Mouse (Mus musculus): ENCODE measurements around the gene Fcgr4. TPM values are rescaled to one million over a fixed set of nuclear protein-coding genes. Genes with fewer than 3 reads are reported as not detected.
"Not testable (repeated sequence)": the region's sequence is repeated elsewhere in the genome, so short reads cannot be mapped to it uniquely, and the experiment has no call there.

Fcgr4 gene
- total RNA-seq, 2 experiments from 2014 or later, result 0.34 to 0.52 TPM

DNA sequence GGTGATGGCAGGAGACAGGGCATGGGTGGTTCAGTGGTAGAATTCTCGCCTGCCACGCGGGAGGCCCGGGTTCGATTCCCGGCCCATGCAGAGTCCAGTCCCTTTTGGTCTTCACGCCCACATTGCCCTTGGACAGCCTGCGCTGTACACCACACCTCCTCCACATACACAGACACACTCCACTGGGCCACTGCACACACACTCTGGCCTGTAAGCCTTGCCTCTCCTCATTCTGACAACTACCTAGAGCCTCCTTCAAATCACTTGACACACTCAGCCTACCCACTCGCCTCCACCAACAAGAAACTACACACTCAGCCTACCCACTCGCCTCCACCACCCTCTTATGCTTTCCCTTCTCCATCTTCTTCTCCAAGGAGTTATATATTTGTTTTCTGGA lies 55.6 kb downstream of the Fcgr4 start:
- DNase-seq (ENCODE audit: low spot score); intact Hi-C loops (cut with DNase I): not testable (repeated sequence)

- intact Hi-C loops (cut with DNase I), result not testable (repeated sequence)
Observed at GRCm38 (mm10) chr1:171076176-171076575, 57.5 kb downstream of the Fcgr4 start.

DNA sequence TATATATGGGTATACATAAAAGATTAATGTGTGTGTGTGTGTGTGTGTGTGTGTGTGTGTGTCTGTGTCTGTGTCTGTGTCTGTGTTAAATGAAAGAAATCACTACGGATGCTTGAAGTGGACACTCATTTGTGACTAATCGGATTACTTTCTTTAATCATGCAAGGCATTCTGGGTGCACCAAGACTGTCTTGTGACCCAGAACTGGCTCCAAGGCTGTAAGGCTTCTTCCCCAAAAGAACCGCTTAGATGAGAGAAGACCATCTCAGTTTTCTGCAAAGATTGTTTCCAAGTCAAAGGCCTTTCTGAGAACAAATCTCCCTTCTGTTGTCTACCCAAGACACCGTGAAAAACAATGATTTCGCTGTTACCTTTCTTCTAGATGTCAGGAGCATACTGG lies 58.5 kb downstream of the Fcgr4 start:
- DNase-seq (ENCODE audit: low spot score); intact Hi-C loops (cut with DNase I): not testable (repeated sequence)

More at GRCm38 (mm10) chr1:171076176-171076575, 57.5 kb downstream of the Fcgr4 start:
- DNase-seq (ENCODE audit: low spot score), result not testable (repeated sequence)

DNA sequence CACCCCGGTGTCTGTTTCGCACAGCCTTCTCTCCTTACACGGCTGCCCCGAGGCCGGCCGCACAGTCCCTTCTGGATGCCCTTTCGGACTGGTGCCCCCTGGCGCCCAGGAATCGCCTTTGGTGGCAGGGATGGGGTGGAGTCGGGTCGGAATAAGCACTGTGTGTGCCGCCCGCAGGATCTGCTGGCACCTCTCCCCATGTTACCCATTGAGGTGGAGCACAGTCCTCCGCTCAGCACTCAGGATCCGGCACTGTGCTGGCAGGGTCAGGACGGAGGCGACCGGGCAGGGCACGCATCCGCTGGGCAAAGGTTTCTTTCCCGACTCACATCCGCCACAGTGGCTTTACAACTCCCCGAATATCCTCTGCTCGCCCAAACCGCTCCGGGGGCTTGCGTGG lies 59.2 kb downstream of the Fcgr4 start:
- intact Hi-C loops (cut with DNase I), result not testable (repeated sequence)
- DNase-seq (ENCODE audit: low spot score), result peak; percentile 28

- DNase-seq (ENCODE audit: low spot score); intact Hi-C loops (cut with DNase I): not testable (repeated sequence)
Observed at GRCm38 (mm10) chr1:171078419-171078818, 59.7 kb downstream of the Fcgr4 start.

GRCm38 (mm10) chr1:171079345-171079744 lies 60.6 kb downstream of the Fcgr4 start:
- DNase-seq (ENCODE audit: low spot score); intact Hi-C loops (cut with DNase I): not testable (repeated sequence)

Small RNAs within 50 kb of the gene (microRNA-seq; reads per million reads assigned to microRNA genes)
- gene Gm27552 (not detected), gene Mir6546 (0.83 reads per million)

Other genes with a start within 250 kb of the Fcgr4 start
- gene Atf6, start 151.1 kb upstream of the Fcgr4 start, total RNA-seq (2021), result 10 to 100 TPM; 56.5 to 58.9 TPM
- gene Gm26620, start 133.9 kb upstream of the Fcgr4 start, total RNA-seq (2021), result under 1 TPM; 0.31 to 0.34 TPM
- 1 to 10 TPM; 6.7 to 7.0 TPM for gene Dusp12, start 133.4 kb upstream of the Fcgr4 start, total RNA-seq (2021)
- gene Fcrlb, start 106.0 kb upstream of the Fcgr4 start, total RNA-seq (2021), result not detected
- under 1 TPM; 0.45 to 0.73 TPM for gene Fcrla, start 91.3 kb upstream of the Fcgr4 start, total RNA-seq (2021)
- 1 to 10 TPM; 6.9 to 7.1 TPM for gene Fcgr2b, start 42.4 kb upstream of the Fcgr4 start, total RNA-seq (2021)
- 10 to 100 TPM; 12.5 to 15.6 TPM for gene Fcgr3, start 46.0 kb downstream of the Fcgr4 start, total RNA-seq (2021)
- gene Cfap126, start 95.0 kb downstream of the Fcgr4 start, total RNA-seq (2021), result 1 to 10 TPM in 1 of 2 experiments, under 1 TPM in 1; 0.34 to 1.1 TPM
- 1,000 to 10,000 TPM; 1,121 to 1,186 TPM for gene Sdhc, start 131.7 kb downstream of the Fcgr4 start, total RNA-seq (2021)
- gene Mpz, start 131.8 kb downstream of the Fcgr4 start, total RNA-seq (2021), result 1 to 10 TPM in 1 of 2 experiments, under 1 TPM in 1; 0.29 to 6.7 TPM
- 100 to 1,000 TPM; 253 to 281 TPM for gene Pcp4l1, start 177.3 kb downstream of the Fcgr4 start, total RNA-seq (2021)
- not detected for gene Nr1i3, start 195.1 kb downstream of the Fcgr4 start, total RNA-seq (2021)
- gene Tomm40l, start 203.6 kb downstream of the Fcgr4 start, total RNA-seq (2021), result 100 to 1,000 TPM in 1 of 2 experiments, 10 to 100 TPM in 1; 88.9 to 101 TPM
- 1 to 10 TPM; 2.9 to 3.0 TPM for gene Apoa2, start 206.1 kb downstream of the Fcgr4 start, total RNA-seq (2021)
- gene Fcer1g, start 215.4 kb downstream of the Fcgr4 start, total RNA-seq (2021), result 10 to 100 TPM; 11.0 to 12.9 TPM
- gene Adamts4, start 231.5 kb downstream of the Fcgr4 start, total RNA-seq (2021), result 1 to 10 TPM in 1 of 2 experiments, under 1 TPM in 1; 0.49 to 2.0 TPM
- 1,000 to 10,000 TPM; 1,437 to 1,441 TPM for gene Ndufs2, start 232.5 kb downstream of the Fcgr4 start, total RNA-seq (2021)

All from heart, postnatal 25 days (tissue).